Mouse (Mus musculus): ENCODE results near the gene Acacb. TPM values are rescaled to one million over a fixed set of nuclear protein-coding genes. Genes with fewer than 3 reads are reported as not detected.

Acacb gene
- polyA plus RNA-seq, 1 experiment from 2014 or later: 0.69 TPM

GRCm38 (mm10) chr5:114273693-114274402 lies 127.5 kb downstream of the Acacb start, which contains the start of gene Foxn4:
Gene Foxn4 (minus strand): TSS chr5:114273807.
- H3K9ac ChIP-seq (ENCODE audit: low read depth, low read length): no peak within 1 kb of the TSS
- peak within 1 kb of the TSS; percentile 27 for H3K4me3 ChIP-seq (ENCODE audit: low read depth, low read length)
- H3K4me1 ChIP-seq (replicated peaks; ENCODE audit: control insufficient read depth, insufficient read depth, low read length): no peaks in the 10 kb centered on the region
- H3K9me3 ChIP-seq (ENCODE audit: control insufficient read depth): no peaks in the 10 kb centered on the region
- H3K27me3 ChIP-seq (replicated peaks; ENCODE audit: control insufficient read depth, insufficient read depth, low read length): peaks cover 69% of the 10 kb centered on the region
- H3K27ac ChIP-seq (ENCODE audit: low read depth, low read length): no peak within 1 kb of the TSS
- peak within 1 kb of the TSS; percentile 49 for H3K4me2 ChIP-seq (replicated peaks; ENCODE audit: low read depth)
- TF ChIP-seq CTCF (IDR thresholded peaks at IDR 0.05; ENCODE audit: low read depth): no peak
- no peak for ATAC-seq
- under 1% methylated on average over 39 of the region's 56 CpGs for WGBS
- no peaks in the 10 kb centered on the region for H3K36me3 ChIP-seq (ENCODE audit: control insufficient read depth, insufficient read depth)

- Histone ChIP-seq H3K4me2 (replicated peaks; ENCODE audit: low read depth) (no peak overlapping the region), H3K27me3 (replicated peaks; ENCODE audit: control insufficient read depth, insufficient read depth, low read length) (peaks cover 69% of the 10 kb centered on the region), H3K36me3 (ENCODE audit: control insufficient read depth, insufficient read depth) (no peaks in the 10 kb centered on the region), H3K9ac (ENCODE audit: low read depth, low read length) (no peak overlapping the region), H3K9me3 (ENCODE audit: control insufficient read depth) (no peaks in the 10 kb centered on the region), H3K4me3 (ENCODE audit: low read depth, low read length) (no peak overlapping the region), H3K27ac (ENCODE audit: low read depth, low read length) (no peak overlapping the region), H3K4me1 (replicated peaks; ENCODE audit: control insufficient read depth, insufficient read depth, low read length) (no peaks in the 10 kb centered on the region)
- ATAC-seq: no peak
- WGBS: 26% methylated on average over 8 of the region's 8 CpGs
- no peak for TF ChIP-seq CTCF (IDR thresholded peaks at IDR 0.05; ENCODE audit: low read depth)
These were observed 129.0 kb downstream of the Acacb start for GRCm38 (mm10) chr5:114275339-114275738.

- Histone ChIP-seq H3K27me3 (replicated peaks; ENCODE audit: control insufficient read depth, insufficient read depth, low read length) (peaks cover 63% of the 10 kb centered on the region), H3K36me3 (ENCODE audit: control insufficient read depth, insufficient read depth) (no peaks in the 10 kb centered on the region), H3K4me1 (replicated peaks; ENCODE audit: control insufficient read depth, insufficient read depth, low read length) (no peaks in the 10 kb centered on the region), H3K4me2 (replicated peaks; ENCODE audit: low read depth) (no peak overlapping the region), H3K27ac (ENCODE audit: low read depth, low read length) (no peak overlapping the region), H3K4me3 (ENCODE audit: low read depth, low read length) (no peak overlapping the region), H3K9ac (ENCODE audit: low read depth, low read length) (no peak overlapping the region), H3K9me3 (ENCODE audit: control insufficient read depth) (no peaks in the 10 kb centered on the region)
- no peak for ATAC-seq
- no peak for TF ChIP-seq CTCF (IDR thresholded peaks at IDR 0.05; ENCODE audit: low read depth)
- 39% methylated on average over 16 of the region's 16 CpGs for WGBS
These were observed 129.7 kb downstream of the Acacb start for GRCm38 (mm10) chr5:114275991-114276390.

- 51% methylated on average over 12 of the region's 12 CpGs for WGBS
- TF ChIP-seq CTCF (IDR thresholded peaks at IDR 0.05; ENCODE audit: low read depth): no peak
These were observed 133.2 kb downstream of the Acacb start for GRCm38 (mm10) chr5:114279382-114280143.

DNA sequence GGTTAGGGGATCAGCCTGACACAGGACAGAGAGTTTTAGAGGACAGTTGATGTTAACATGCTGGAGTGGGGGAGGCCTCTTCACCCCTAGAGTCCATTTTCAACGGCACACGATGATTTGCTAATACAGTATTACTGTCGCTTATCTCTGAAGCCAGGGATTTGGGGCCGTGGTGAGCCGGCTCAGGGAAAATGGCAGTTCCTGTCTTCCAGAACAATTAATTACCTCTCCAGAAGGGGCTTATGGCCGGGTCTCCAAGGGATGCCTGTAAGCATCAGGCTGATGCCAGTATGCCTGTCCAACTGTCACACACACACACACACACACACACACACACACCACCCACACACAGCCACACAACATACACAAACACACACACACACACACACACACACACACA lies 136.0 kb downstream of the Acacb start:
- no peaks in the 10 kb centered on the region for H3K4me1 ChIP-seq (replicated peaks; ENCODE audit: control insufficient read depth, insufficient read depth, low read length)
- no peak for ATAC-seq

More at GRCm38 (mm10) chr5:114279382-114280143, 133.2 kb downstream of the Acacb start:
- Histone ChIP-seq H3K9me3 (ENCODE audit: control insufficient read depth) (no peaks in the 10 kb centered on the region), H3K4me2 (replicated peaks; ENCODE audit: low read depth) (no peak overlapping the region), H3K27ac (ENCODE audit: low read depth, low read length) (no peak overlapping the region), H3K36me3 (ENCODE audit: control insufficient read depth, insufficient read depth) (no peaks in the 10 kb centered on the region), H3K27me3 (replicated peaks; ENCODE audit: control insufficient read depth, insufficient read depth, low read length) (peaks cover 28% of the 10 kb centered on the region), H3K4me1 (replicated peaks; ENCODE audit: control insufficient read depth, insufficient read depth, low read length) (no peaks in the 10 kb centered on the region), H3K9ac (ENCODE audit: low read depth, low read length) (no peak overlapping the region), H3K4me3 (ENCODE audit: low read depth, low read length) (no peak overlapping the region)
- no peak for ATAC-seq

DNA sequence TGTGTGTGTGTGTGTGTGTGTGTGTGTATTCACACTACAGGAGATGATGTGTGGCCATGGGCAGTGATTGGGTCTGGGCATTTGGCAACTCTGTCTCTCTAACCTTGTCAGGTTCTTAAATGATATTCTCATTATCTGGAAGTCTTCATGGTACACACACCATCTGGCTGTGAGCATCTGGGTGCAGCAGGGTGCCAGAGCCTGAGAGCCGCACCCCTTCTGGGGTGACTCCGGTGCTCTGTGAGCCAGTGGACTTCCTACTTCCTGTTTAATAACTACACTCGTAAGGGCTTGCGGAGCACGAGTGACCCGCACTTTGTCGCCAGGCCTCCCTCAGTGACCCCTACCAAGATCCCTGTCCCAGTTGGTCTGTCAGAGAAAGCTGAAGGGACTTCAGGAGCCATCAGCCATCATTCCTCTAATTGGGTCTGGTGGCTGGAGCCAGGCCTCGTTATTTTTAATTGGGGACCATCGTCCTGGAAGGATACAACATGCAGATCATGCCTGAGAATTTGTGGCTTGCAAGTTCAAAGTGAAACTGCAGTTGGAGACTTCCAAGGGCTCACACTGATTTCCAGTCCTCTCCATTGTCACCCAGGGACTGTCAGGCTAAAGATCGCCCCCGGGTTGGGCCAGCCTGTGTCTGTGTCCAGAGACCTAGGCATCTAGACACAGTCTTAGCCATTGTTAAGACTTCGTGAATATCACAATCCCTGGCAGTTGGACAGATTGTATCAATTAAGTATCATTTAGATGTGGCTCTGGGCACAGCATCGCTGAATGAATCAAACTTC lies 138.5 kb downstream of the Acacb start:
- Histone ChIP-seq H3K9ac (ENCODE audit: low read depth, low read length) (no peak overlapping the region), H3K4me3 (ENCODE audit: low read depth, low read length) (no peak overlapping the region), H3K4me1 (replicated peaks; ENCODE audit: control insufficient read depth, insufficient read depth, low read length) (no peaks in the 10 kb centered on the region), H3K27ac (ENCODE audit: low read depth, low read length) (no peak overlapping the region), H3K27me3 (replicated peaks; ENCODE audit: control insufficient read depth, insufficient read depth, low read length) (peaks cover 9% of the 10 kb centered on the region; the same call in 1 of the 2 replicates), H3K4me2 (replicated peaks; ENCODE audit: low read depth) (no peak overlapping the region), H3K9me3 (ENCODE audit: control insufficient read depth) (no peaks in the 10 kb centered on the region), H3K36me3 (ENCODE audit: control insufficient read depth, insufficient read depth) (no peaks in the 10 kb centered on the region)
- no peak for ATAC-seq
- TF ChIP-seq CTCF (IDR thresholded peaks at IDR 0.05; ENCODE audit: low read depth): no peak
- 68% methylated on average over 13 of the region's 13 CpGs for WGBS

More for the DNA sequence above, 136.0 kb downstream of the Acacb start:
- TF ChIP-seq CTCF (IDR thresholded peaks at IDR 0.05; ENCODE audit: low read depth): no peak
- Histone ChIP-seq H3K4me3 (ENCODE audit: low read depth, low read length) (no peak overlapping the region), H3K4me2 (replicated peaks; ENCODE audit: low read depth) (no peak overlapping the region), H3K9ac (ENCODE audit: low read depth, low read length) (no peak overlapping the region), H3K9me3 (ENCODE audit: control insufficient read depth) (no peaks in the 10 kb centered on the region), H3K36me3 (ENCODE audit: control insufficient read depth, insufficient read depth) (no peaks in the 10 kb centered on the region), H3K27ac (ENCODE audit: low read depth, low read length) (no peak overlapping the region), H3K27me3 (replicated peaks; ENCODE audit: control insufficient read depth, insufficient read depth, low read length) (0 out of 2 replicates have a peak, but pooled peaks cover 5% of the 10 kb centered on the region)
- WGBS: 35% methylated on average over 6 of the region's 6 CpGs

All from intestine, postnatal 0 days (tissue).